33 mouse cellular contexts compared by ENCODE assay signal in genomic region chr7:130030711-130031110, GRCm38 (mm10).
"Had no signal": no experiment of that assay in that cellular context is flagged by ENCODE, and none has a peak within 500 bp of the region (broad histone marks: within the 10 kb centered on the region; RNA-seq: fewer than 3 reads in every experiment).

No protein-coding gene starts in this region.

- H3K4me1 ChIP-seq: heart, embryonic 13.5 days; heart, embryonic 15.5 days; hindbrain, embryonic 10.5 days; hindbrain, embryonic 12.5 days; hindbrain, embryonic 13.5 days; intestine, embryonic 15.5 days; kidney, embryonic 15.5 days had no signal

- H3K27me3 ChIP-seq: heart, embryonic 12.5 days; heart, embryonic 13.5 days; heart, embryonic 15.5 days; hindbrain, embryonic 12.5 days; hindbrain, embryonic 13.5 days; hindbrain, embryonic 15.5 days; intestine, embryonic 15.5 days; kidney, embryonic 15.5 days had no signal

- H3K4me2 ChIP-seq: heart, embryonic 12.5 days; heart, embryonic 13.5 days; heart, embryonic 15.5 days; hindbrain, embryonic 12.5 days; hindbrain, embryonic 13.5 days; hindbrain, embryonic 14.5 days; hindbrain, embryonic 15.5 days; intestine, embryonic 15.5 days; kidney, embryonic 15.5 days had no signal

- ATAC-seq: hindbrain, embryonic 16.5 days; hindbrain, postnatal 0 days; inflammation-experienced regulatory T-cells, adult 6 months; intestine, embryonic 15.5 days; intestine, embryonic 16.5 days had no signal

- H3K9me3 ChIP-seq: heart, embryonic 10.5 days; heart, embryonic 12.5 days; heart, embryonic 13.5 days; heart, embryonic 15.5 days; hindbrain, embryonic 10.5 days; hindbrain, embryonic 12.5 days; hindbrain, embryonic 13.5 days; hindbrain, embryonic 15.5 days; intestine, embryonic 15.5 days; kidney, embryonic 15.5 days had no signal

- DNase-seq: heart, postnatal 10 days; heart, postnatal 36 days; heart, postnatal 4 days; kidney, adult 11 months; kidney, adult 18-20 months; kidney, adult 2 months; kidney, adult 8-10 months; kidney, adult 9 months; kidney, postnatal 10 days; kidney, postnatal 14 days; kidney, postnatal 25 days; kidney, postnatal 36 days; kidney, postnatal 4 days; layer of hippocampus, adult 9-11 months; layer of hippocampus, postnatal 36 days had no signal

- H3K4me3 ChIP-seq: heart, embryonic 10.5 days; heart, embryonic 12.5 days; heart, embryonic 13.5 days; heart, embryonic 15.5 days; hindbrain, embryonic 10.5 days; hindbrain, embryonic 12.5 days; hindbrain, embryonic 13.5 days; hindbrain, embryonic 15.5 days; intestine, embryonic 15.5 days; kidney, embryonic 15.5 days; layer of hippocampus, adult 2 months; left cerebral cortex, adult 2 months had no signal

- H3K36me3 ChIP-seq: heart, embryonic 10.5 days; heart, embryonic 12.5 days; heart, embryonic 13.5 days; heart, embryonic 15.5 days; hindbrain, embryonic 10.5 days; hindbrain, embryonic 12.5 days; hindbrain, embryonic 13.5 days; hindbrain, embryonic 15.5 days; intestine, embryonic 15.5 days; kidney, embryonic 15.5 days had no signal

- H3K9ac ChIP-seq: heart, embryonic 12.5 days; heart, embryonic 13.5 days; heart, embryonic 15.5 days; hindbrain, embryonic 12.5 days; hindbrain, embryonic 13.5 days; hindbrain, embryonic 14.5 days; hindbrain, embryonic 15.5 days; intestine, embryonic 15.5 days; kidney, embryonic 15.5 days had no signal

- H3K27ac ChIP-seq: heart, embryonic 10.5 days; heart, embryonic 13.5 days; heart, embryonic 15.5 days; hindbrain, embryonic 10.5 days; hindbrain, embryonic 12.5 days; hindbrain, embryonic 13.5 days; hindbrain, embryonic 14.5 days; hindbrain, embryonic 15.5 days; hindbrain, postnatal 0 days; intestine, embryonic 15.5 days; kidney, embryonic 15.5 days; kidney, postnatal 0 days; layer of hippocampus, adult 2 months; left cerebral cortex, adult 2 months had no signal
